Mouse (Mus musculus): ENCODE data around the gene P3h3.
"Not testable (repeated sequence)": the region's sequence is repeated elsewhere in the genome, so short reads cannot be mapped to it uniquely, and the experiment has no call there.

P3h3 gene

GRCm38 (mm10) chr6:124831199-124831598 is 26.4 kb downstream of the P3h3 start:
- ATAC-seq (ENCODE audit: low TSS enrichment), result not testable (repeated sequence)

- ATAC-seq (ENCODE audit: low TSS enrichment), result peak; percentile 76
Measured at GRCm38 (mm10) chr6:124829799-124830700, 27.5 kb downstream of the P3h3 start.

DNA sequence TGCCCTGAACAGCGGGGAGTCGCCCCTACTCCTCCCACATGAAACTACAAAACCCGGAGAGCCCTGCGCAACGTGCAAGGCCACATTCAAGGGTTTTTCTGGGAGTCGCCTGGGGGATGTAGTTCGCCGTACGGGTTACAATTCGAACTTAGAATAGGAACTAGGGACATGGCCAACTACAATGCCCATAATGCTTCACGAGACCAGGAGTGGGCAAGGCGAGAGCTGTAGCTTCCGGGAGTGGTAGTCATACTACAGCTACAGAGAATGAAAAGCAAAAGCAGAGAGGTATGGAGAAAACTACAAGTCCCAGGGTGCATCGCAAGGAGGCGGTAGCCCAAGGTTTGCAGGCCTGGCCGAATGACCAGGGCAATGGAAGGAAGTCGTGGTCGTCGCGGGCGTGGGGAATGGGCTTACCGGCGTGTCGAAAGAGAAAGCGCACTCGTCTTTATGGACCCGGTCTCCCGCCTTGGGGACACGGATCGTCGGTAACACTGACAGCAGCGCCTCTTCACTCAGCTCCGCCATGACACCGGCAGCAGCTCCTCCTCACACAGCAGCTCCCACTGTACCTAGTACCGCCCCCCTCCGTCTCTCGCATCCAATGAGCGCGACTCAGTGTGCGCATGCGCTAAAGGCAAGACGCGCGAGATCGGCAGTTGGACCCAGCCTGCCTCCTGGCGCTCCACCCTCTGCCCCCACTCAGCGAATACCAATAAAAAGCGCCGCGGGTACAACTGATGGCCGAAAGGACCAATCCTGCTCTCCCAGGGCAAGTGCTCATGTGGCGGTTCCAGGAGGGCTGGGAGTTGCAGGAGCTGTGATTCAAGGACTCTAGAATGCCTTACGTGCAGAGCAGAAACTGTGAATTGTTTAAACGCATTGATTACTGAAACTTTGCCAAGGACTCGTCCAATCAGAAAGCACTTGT is 28.4 kb downstream of the P3h3 start, which contains the start of the genes Usp5 and Cdca3:
Usp5 (minus strand) TSS at position 617 of the 931 bp plus-strand sequence.
Cdca3 (plus strand) TSS at position 680 of the 931 bp plus-strand sequence.
- ATAC-seq (ENCODE audit: low TSS enrichment), result peak; percentile 83

DNA sequence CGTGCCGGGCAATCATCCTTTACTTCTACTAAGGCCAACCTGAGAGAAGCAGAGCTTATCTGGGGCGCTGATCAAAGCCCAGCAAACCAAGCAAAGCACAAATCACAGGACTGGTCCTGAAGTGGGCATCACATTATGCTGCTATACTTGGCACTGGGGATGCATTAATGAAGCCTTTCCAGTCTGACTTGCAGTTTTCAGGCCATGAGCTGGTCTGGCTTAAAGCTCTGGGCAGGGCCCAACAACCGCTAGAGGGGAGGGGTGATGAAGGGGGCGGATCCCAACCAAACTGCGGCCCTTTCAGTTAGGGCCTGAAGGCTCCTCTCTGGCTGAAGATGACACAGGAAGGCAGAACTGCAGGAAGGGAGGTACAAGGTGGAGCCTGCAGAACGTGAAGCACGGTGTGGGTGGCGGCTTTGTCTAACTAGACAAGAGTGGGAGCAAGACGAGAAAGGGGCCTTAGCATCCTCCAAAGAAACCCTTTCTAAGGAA is 29.4 kb downstream of the P3h3 start:
- ATAC-seq (ENCODE audit: low TSS enrichment), result no peak

GRCm38 (mm10) chr6:124822049-124822448 is 35.5 kb downstream of the P3h3 start:
- ATAC-seq (ENCODE audit: low TSS enrichment), result no peak

DNA sequence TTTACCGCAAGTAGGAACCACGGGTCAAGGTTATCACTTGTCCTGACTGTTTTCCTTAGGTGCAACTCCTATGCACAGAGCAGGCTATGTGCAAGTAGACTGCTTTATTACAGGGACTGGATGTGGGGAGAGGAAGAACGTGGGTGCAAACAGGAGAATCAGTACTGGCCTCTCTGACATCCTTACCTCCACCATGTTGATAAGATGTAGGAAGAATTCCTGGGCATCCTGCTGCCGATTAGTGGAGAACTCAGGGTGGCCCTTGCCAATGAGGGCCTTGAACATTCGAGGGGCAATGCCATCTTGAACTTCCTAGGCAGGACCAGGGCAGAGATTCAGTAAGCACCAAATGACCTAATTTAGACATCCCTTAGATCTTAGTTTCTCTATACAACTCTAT is 36.7 kb downstream of the P3h3 start:
- no peak for ATAC-seq (ENCODE audit: low TSS enrichment)

DNA sequence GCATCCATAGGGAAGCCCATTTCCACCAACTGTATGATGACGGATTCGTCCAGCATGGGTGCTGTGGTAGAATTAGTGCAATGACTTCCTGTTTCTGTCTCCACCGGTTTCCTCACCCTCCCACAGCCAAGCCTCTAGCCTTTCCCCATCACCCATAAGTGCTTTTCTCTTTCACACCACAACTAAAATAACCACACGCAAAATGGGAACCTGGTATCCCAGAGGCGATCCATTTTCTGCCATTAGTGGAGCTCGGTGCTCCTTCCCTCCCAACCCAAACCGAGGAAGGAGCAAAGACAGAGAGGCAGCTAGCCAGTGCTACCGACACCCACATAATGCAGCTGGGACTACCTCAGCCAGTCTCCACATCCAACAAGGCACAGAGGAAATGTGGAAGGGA is 39.6 kb downstream of the P3h3 start:
- ATAC-seq (ENCODE audit: low TSS enrichment), result peak; percentile 60

DNA sequence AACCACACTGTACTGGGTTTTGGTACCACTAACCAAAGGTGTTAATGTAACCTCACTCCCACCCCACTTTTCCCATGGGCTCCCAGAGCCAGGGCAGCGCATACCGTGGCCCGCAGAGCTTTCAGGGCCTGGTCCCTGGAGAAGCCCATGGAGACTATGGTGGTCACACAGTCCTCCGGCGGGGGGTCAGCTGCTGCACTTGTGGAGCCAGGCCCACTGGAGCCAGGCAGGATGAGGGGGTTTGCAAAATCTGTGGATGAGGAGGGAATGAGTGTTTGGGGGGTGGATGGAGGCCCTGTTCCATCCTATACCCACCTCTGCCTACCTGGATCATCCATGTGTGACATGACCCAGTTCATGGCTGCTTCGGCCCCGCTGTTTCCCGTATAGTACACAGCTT is 40.0 kb downstream of the P3h3 start:
- ATAC-seq (ENCODE audit: low TSS enrichment), result no peak

- no peak for ATAC-seq (ENCODE audit: low TSS enrichment)
Measured at GRCm38 (mm10) chr6:124817125-124817524, 40.4 kb downstream of the P3h3 start.

DNA sequence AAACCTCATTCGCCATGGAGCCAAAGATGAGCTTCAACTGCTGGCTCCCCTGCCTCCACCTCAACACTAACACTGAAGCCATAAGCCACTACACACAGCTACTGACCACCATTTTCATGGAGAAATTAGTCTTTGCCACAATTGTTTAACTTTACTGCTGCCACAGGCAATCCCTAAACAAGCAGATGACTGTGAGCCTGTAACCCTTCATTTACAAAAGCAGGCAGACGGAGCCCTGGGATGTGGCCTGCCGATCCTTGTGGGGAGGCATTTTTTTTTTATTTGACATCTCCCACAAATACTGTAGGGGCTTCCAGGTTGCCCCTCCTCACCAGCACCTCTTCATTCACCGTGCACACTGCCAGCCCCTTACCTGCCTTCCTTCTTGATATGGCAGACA is 40.9 kb downstream of the P3h3 start:
- ATAC-seq (ENCODE audit: low TSS enrichment), result no peak

DNA sequence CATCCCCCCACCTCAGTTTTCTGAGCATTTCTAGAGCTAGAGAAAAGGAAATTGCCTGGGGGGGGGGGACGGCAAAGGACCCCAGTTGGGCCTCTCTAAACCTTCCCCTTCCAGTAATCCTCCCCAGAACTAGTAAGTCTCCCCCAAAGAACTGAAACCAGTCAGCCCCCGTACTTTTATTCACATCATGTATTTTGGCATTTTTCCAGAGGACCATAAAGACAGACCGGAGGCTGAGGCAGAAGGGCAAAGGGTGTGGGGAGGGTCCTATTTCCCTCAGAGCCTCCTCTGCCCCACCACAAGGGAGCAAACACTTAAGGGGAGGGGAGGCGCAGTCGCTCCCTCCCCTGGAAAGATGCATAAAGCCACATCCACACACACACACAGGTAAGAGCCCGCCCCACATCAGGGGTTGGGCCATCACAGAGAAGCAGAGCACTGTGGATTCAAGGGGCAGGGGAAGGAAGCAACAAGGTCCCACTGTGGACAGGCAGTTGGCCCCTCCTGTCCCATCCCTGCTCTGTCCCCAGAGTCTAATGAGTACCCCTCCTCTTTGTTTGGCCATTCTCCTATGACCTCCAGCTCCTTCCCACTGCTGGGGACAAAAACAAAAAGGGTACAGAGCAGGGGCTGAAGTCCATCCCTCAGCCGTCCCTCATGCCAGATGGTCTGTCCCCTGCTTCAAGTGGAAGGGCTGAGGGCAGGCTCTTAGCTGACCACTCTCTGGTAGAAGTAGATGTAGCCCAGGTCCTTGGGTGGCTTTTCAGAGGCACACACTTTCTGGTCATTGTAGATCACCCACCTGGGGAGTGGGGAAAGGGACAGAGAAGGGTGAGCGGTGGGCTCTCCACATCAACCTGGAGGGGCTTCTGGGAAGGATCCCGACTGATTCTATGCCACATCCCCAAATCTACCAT is 42.4 kb downstream of the P3h3 start:
- no peak for ATAC-seq (ENCODE audit: low TSS enrichment)

DNA sequence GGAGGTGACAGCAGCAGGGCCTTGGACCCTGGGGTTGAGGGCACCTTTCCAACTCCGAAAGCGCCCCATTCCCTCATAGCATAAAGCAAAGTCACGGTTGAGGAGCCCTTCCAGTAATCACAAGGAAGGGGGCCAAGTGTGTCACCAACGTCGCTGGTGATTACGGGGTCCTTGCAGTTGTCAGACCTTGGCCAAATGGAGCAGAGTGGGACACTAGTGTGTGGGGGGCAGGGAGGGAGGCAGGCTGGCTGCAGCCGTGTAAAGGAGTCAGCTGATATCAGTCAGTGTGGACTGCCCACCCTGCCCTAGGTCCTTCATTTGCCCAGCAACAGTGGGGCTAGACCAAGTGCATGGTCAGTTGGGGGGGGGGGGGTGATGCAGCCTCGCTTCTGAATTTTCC is 43.1 kb downstream of the P3h3 start:
- no peak for ATAC-seq (ENCODE audit: low TSS enrichment)

GRCm38 (mm10) chr6:124813933-124814332 is 43.6 kb downstream of the P3h3 start, which contains the start of gene Tpi1:
Gene Tpi1, minus strand, starts transcription at chr6:124814296.
- peak; percentile 66 for ATAC-seq (ENCODE audit: low TSS enrichment)

DNA sequence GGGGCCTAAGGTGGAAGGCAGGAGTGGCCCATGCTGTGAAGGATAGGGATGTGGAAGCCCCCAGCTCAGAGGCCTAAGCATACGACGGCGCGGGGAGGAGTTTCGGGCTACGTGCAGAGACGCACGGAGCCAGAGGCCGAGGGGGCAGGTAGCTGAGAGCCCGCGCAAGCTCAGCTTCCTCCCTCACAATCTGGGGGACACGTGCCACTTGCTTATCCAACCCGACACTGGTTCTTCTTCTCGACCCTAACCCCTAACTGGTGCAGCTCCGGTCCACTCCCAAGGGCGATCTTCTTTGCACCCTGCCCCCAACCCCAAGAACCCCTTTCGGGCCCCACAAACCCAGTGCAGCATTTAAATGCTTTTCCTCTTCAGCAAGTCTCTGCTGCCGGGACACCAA is 44.1 kb downstream of the P3h3 start:
- ATAC-seq (ENCODE audit: low TSS enrichment), result peak; percentile 36

- no peak for ATAC-seq (ENCODE audit: low TSS enrichment)
Measured at GRCm38 (mm10) chr6:124812848-124813247, 44.7 kb downstream of the P3h3 start.

DNA sequence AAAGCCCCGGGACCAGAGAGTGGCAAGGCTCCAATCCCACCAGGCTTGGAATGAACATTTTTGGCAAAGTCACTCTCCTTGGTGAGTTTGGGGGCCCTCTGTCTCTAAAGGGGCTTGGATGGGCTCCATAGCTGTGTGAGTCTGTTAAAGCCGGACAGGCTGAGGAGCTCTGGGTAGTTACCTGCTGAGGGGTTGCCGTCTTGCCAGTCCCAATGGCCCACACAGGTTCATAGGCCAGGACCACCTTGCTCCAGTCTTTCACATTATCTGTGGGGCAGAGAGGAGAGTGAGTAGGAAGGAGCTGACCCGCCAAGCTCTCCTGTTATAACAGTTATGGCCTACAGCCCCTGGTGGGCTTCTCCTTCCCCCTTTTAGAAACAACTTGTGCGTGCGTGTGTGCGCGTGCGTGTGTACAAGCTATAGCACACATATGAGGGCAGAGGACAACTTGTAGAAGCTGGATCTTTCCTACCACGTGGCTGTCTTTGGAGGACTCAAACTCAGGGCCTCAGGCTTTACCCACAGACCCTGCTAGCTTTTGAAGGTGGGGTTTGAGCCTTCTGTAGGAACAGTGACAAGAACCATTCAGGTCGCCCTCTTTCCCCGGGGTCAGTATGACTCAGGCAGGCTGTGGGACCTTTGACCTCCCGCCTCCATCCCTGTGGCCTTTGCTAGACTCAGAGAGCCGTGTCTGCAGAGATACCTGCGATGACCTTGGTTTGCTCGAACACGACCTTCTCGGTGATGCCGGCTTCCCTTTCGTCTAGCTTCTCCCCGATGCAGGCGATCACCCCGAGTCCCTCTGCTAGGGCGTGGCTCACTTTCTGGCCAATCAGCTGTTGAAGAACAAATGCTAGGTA is 45.6 kb downstream of the P3h3 start:
- ATAC-seq (ENCODE audit: low TSS enrichment), result no peak

DNA sequence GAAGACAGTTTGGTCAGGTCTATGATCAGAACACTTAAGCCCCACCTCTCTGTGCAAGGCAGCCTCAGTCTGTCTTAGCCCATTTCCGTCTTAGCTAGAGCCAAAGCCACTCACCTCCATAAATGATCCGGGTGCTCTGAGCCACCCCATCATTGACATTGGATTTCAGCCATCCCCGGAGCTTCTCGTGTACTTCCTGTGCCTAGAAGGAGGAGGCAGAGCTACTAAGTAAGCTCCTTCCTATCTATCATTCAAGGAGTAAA is 46.2 kb downstream of the P3h3 start:
- ATAC-seq (ENCODE audit: low TSS enrichment), result no peak

- not testable (repeated sequence) for ATAC-seq (ENCODE audit: low TSS enrichment)
Measured at GRCm38 (mm10) chr6:124810566-124811402, 46.8 kb downstream of the P3h3 start.

GRCm38 (mm10) chr6:124809775-124810538 is 47.6 kb downstream of the P3h3 start:
- no peak for ATAC-seq (ENCODE audit: low TSS enrichment)

All from frontal cortex, adult (tissue).